Mouse (Mus musculus): ENCODE measurements at regions not wholly inside any gene's neighbourhood (a gene's known extent, or its start where the extent isn't known, plus 50 kb on each side); places are given as distances from the start of the nearest gene placed in this dataset.

DNA sequence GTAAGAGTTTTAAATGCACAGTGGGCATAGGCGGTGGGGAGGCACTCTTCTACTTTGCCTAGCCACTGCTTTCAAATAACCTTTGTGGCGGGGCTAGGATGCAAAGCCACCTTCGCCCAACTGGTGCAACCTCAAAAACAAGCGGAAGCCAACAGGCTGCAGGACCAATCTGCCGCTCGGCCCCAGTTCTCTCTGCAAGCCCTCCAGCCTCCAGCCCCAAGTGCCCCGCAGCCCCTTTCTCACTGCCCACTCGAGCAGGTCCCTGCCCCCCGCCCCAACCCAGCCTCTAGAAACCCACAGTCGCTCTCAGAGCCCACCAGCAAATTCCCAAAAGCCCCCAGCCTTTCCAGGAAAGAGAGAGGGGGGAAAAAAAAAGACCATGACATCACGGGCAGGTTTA is 89.6 kb upstream of the Ssbp2 start:
- DNase-seq: no peak

DNA sequence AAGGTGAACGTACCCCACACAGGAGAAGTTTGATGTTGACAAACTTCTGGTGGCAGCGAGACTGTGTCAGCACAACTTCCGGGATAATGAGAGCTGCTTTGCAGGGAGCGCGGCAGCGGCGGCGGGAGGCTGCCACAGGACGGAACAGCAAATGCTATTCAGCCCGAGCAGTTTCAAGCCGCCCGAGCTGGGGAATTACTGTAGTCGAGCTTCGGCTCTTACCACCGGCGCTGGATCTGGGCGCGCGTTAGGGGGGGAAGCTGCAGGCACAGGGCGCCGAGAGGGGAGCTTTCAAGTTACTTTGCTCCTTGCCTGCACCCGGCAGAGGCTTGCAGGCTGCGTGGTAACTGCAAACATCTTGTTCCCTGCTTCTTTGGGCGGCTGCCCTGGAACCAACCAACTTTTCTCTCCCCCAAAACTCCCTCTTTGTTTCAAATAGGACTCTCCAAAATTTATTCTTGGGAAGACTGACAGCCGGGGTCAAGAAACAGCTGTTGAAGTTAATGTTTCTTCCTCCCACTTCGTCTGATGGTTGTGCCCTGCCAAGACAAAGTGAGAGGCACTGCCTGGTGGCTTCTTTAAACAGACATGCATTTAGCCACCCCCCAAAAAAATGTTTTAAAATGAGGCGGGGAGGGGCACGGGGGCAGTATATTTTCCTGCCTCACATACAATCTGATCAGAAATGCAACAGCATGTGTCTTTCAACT is 89.0 kb upstream of the Ssbp2 start:
- DNase-seq: peak; percentile 87

- DNase-seq: no peak
Measured at GRCm38 (mm10) chr13:91371596-91371987, 88.5 kb upstream of the Ssbp2 start.

DNA sequence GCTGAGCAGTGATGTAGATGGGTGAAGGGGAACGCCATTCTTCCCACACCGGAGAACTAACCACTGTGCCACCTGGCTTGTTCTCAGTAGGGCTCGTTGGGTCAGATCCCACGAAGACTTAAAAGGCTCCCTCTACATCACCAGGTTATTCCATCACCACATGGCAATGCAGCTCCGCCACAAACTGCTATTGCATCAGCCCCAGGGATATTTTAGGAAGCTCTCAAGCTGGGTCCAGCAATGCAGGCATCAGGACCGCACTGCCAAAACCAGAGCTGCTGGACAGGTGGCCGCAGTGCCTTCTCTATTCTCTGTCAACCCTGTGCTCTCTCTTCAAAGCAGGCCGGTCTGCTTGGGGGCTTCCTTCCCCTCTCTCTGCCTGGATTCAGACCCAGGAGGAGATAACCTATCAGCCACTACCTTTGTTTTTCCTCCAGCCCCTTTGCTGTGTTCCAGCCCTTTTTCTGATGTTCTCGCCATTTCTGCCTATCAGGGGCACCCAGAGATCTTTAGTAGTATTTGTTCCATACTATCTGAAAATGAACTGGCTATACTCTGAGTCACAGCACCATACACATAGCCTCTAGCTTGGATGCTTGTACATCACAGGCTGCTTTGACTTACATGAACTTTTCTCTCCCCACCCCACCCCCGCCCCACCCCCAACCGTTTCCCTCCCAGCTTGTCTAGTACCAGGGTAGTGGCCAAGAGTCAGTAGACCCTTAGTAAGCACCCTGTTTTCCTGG is 87.8 kb upstream of the Ssbp2 start:
- DNase-seq: no peak

DNA sequence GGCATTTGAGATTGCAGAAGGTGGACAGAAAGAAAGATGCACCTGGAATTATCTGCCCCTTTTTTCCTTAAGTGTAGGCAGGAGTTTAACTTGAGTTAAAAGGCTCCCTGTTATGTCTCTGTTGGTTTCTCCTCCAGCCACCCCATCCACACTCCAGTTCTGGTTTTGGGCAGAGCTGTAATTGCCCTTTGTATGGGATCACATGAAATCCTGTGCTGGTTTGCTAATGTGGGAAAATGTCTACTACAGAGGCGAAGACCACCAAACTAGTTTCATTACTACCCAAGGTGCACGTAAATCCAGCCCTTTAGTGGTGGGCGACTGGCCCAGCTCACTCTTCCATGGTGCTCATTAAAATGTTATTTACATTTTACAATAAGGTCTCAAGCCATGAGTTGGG is 85.9 kb upstream of the Ssbp2 start:
- DNase-seq: no peak

- no peak for DNase-seq
Measured at GRCm38 (mm10) chr13:91376556-91376955, 83.5 kb upstream of the Ssbp2 start.

DNA sequence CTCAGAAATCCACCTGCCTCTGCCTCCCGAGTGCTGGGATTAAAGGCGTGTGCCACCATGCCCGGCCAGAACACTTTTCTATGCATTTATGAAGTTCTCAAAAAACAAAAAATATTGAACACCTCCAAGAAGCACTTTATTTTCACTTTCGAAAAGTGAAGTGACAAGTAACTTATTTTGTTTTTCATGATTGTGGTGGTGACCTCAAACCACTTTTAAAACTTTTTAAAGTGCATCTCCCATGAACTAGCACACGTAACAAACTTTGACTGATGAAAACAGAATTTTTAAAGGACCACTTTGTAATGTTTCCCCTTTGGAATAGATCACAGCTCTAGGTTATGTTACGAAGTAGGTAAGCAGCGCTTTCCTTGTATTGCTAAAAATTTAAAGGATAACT is 82.7 kb upstream of the Ssbp2 start:
- DNase-seq: no peak

- no peak for DNase-seq
Measured at GRCm38 (mm10) chr13:91377972-91378371, 82.1 kb upstream of the Ssbp2 start.

GRCm38 (mm10) chr13:91385393-91385792 is 74.7 kb upstream of the Ssbp2 start:
- DNase-seq: no peak

GRCm38 (mm10) chr13:91387913-91388312 is 72.2 kb upstream of the Ssbp2 start:
- DNase-seq: no peak

DNA sequence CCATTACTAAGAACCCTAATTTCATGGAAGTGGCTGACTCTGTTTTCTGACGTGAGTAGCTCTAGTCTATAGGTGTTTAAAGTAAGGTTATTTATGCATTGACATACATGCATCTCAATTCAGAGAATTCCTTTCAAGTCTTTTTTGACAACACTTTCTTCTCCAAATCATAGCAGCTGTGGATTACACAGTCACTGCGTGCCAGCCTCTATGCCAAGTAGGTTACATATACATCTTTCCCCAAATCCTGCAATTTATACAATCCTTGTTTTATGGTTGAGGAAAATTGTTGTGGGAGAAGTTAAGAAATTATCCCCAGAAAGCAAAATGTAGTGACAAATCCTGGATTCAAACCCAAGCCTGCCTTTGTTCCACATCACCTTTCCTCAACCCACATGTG is 56.5 kb upstream of the Ssbp2 start:
- DNase-seq: no peak

DNA sequence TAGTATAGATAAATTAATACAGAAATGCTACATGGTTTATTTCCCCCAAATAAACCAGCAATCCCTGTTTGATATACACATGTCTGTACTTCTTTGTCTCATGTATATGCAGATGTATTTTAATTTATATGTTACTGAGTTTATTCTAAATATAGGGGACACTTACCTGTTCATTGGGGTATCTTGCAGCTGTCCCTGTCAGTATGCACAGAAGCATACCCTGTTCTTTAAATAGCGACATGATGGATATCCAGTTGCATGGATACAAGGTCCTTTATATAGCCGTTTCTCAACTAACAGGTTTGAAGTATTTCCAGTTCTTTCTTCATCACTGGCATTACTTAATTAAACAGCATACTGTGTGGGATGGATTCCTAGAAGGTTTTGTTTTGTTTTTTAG is 55.1 kb upstream of the Ssbp2 start:
- DNase-seq: no peak

GRCm38 (mm10) chr13:91410116-91410515 is 50.0 kb upstream of the Ssbp2 start:
- no peak for DNase-seq
